Mouse (Mus musculus): ENCODE measurements around the gene Fah. TPM values are rescaled to one million over a fixed set of nuclear protein-coding genes. Genes with fewer than 3 reads are reported as not detected.

Gene Fah
- total and polyA plus RNA-seq, 3 experiments, result 1.4 to 7.3 (median 2.4) TPM

GRCm38 (mm10) chr7:84643270-84643998, 36.9 kb upstream of the Fah start:
- Histone ChIP-seq H3K36me3 (replicated peaks) (peaks cover 9% of the 10 kb centered on the region), H3K4me3 (ENCODE audit: low read depth, low read length) (no peak overlapping the region), H3K27me3 (ENCODE audit: insufficient read depth, low read length) (no peaks in the 10 kb centered on the region), H3K4me1 (ENCODE audit: insufficient read depth, low read depth, low read length) (peaks cover 5% of the 10 kb centered on the region), H3K9me3 (replicated peaks) (no peaks in the 10 kb centered on the region)
- ATAC-seq (ENCODE audit: extremely low read depth, insufficient number of reproducible peaks, low FRiP score, poor library complexity, severe bottlenecking) (no peak), DNase-seq (ENCODE audit: low spot score) (no peak)
- TF ChIP-seq CTCF (IDR thresholded peaks at IDR 0.05; ENCODE audit: low read depth, low read length) (no peak), TAL1 (conservative IDR thresholded peaks at IDR 0.05; ENCODE audit: low read depth, low read length) (no peak), GATA1 (IDR thresholded peaks at IDR 0.05; ENCODE audit: borderline replicate concordance, low read length) (no peak), POLR2AphosphoS5 (IDR thresholded peaks at IDR 0.05; ENCODE audit: insufficient replicate concordance, low read depth, low read length) (no peak), GATA2 (IDR thresholded peaks at IDR 0.05; ENCODE audit: borderline replicate concordance, low read depth, low read length) (no peak)

DNA sequence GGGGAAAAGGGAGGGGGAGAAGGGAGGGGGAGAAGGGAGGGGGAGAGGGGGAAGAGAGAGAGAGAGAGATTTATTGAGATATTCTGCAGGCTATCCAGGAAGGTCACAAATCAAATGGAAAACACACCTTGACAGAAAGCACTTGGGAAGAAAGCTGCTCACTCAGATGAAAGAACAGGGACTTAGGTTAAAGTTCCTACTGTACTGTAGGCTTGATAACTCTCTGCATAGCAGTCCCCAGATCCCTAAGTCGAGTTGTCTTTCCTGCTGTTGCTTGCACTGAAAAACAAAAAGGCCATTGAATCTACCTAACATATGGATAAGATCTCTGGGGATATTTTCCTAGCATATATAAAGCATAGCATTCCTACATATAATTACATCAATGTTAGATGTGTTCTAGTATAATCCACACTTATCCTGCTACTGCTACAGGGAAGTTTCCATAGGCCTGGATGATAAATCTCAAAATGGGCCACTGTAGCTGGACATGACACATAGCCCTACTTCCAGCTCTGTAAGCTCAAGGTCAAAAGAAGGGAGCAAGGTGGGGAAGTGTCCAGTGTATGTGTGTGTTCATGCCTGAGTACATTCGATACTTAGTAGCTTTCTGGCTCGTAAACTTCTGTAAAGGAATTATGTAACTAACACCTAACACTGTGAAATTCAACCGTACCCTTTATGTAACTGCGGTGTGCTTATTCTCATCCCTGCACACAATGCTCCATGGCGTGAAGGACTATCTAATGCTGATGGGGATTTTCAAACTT, 35.8 kb upstream of the Fah start:
- Histone ChIP-seq H3K4me1 (ENCODE audit: insufficient read depth, low read depth, low read length) (peaks cover 7% of the 10 kb centered on the region), H3K36me3 (replicated peaks) (peaks cover 6% of the 10 kb centered on the region), H3K27me3 (ENCODE audit: insufficient read depth, low read length) (no peaks in the 10 kb centered on the region), H3K4me3 (ENCODE audit: low read depth, low read length) (no peak overlapping the region), H3K9me3 (replicated peaks) (no peaks in the 10 kb centered on the region)
- ATAC-seq (ENCODE audit: extremely low read depth, insufficient number of reproducible peaks, low FRiP score, poor library complexity, severe bottlenecking) (no peak), DNase-seq (ENCODE audit: low spot score) (no peak)
- TF ChIP-seq POLR2AphosphoS5 (IDR thresholded peaks at IDR 0.05; ENCODE audit: insufficient replicate concordance, low read depth, low read length) (no peak), GATA1 (IDR thresholded peaks at IDR 0.05; ENCODE audit: borderline replicate concordance, low read length) (no peak), TAL1 (conservative IDR thresholded peaks at IDR 0.05; ENCODE audit: low read depth, low read length) (no peak)

GRCm38 (mm10) chr7:84636939-84637338, 30.4 kb upstream of the Fah start:
- Histone ChIP-seq H3K4me3 (ENCODE audit: low read depth, low read length) (no peak overlapping the region), H3K4me1 (ENCODE audit: insufficient read depth, low read depth, low read length) (peaks cover 2% of the 10 kb centered on the region; the same call in 1 of the 2 replicates), H3K27me3 (ENCODE audit: insufficient read depth, low read length) (no peaks in the 10 kb centered on the region), H3K36me3 (replicated peaks) (peaks cover 22% of the 10 kb centered on the region), H3K9me3 (replicated peaks) (no peaks in the 10 kb centered on the region)
- no peak for DNase-seq (ENCODE audit: low spot score)
- no peak for TF ChIP-seq TAL1 (conservative IDR thresholded peaks at IDR 0.05; ENCODE audit: low read depth, low read length)
- no peak for TF ChIP-seq CTCF (IDR thresholded peaks at IDR 0.05; ENCODE audit: low read depth, low read length)
- TF ChIP-seq GATA2 (IDR thresholded peaks at IDR 0.05; ENCODE audit: borderline replicate concordance, low read depth, low read length), result no peak
- TF ChIP-seq POLR2AphosphoS5 (IDR thresholded peaks at IDR 0.05; ENCODE audit: insufficient replicate concordance, low read depth, low read length), result no peak
- no peak for TF ChIP-seq GATA1 (IDR thresholded peaks at IDR 0.05; ENCODE audit: borderline replicate concordance, low read length)
- no peak for ATAC-seq (ENCODE audit: extremely low read depth, insufficient number of reproducible peaks, low FRiP score, poor library complexity, severe bottlenecking)

DNA sequence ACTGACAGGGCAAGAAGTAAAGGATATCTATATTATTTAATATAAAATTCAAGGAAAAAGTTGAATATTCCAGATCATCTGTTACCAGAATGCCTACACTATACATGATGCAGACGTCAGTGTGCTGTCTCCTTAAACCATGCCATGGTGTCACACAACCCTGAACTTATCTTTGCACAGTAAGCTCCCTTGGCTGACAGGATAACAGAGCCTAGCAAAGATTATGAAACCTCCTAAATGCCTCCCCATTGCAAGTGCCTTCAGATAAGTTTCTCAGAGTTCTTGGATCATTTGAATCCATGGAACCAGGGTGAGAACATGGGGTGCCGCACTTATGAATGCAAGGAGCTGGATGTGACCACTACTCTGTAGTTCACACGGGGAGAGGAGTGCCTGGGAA, 25.4 kb upstream of the Fah start:
- no peak overlapping the region for H3K4me3 ChIP-seq (ENCODE audit: low read depth, low read length)

DNA sequence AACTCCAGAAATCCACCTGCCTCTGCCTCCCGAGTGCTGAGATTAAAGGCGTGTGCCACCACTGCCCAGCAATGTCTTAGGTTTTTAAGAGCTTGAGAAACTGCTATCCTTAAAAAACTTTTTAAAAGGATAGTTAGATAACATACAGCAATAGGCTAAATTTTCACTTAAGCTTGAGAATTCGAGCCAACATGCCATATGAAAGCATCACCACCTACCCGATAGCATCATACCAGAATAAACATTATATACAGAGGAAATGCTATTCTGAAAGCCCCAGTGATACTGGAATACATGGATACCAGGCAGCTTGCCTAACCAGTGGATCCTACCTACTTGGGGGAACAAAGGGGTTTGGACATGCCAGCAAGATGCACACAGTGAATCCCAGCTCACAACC, 17.2 kb upstream of the Fah start:
- Histone ChIP-seq H3K27me3 (ENCODE audit: insufficient read depth, low read length) (no peaks in the 10 kb centered on the region), H3K36me3 (replicated peaks) (peaks cover 32% of the 10 kb centered on the region), H3K9me3 (replicated peaks) (peaks cover 3% of the 10 kb centered on the region; the same call in 1 of the 2 replicates), H3K4me3 (ENCODE audit: low read depth, low read length) (no peak overlapping the region), H3K4me1 (ENCODE audit: insufficient read depth, low read depth, low read length) (peaks cover 7% of the 10 kb centered on the region; the same call in 1 of the 2 replicates)
- ATAC-seq (ENCODE audit: extremely low read depth, insufficient number of reproducible peaks, low FRiP score, poor library complexity, severe bottlenecking) (no peak), DNase-seq (ENCODE audit: low spot score) (no peak)
- TF ChIP-seq GATA2 (IDR thresholded peaks at IDR 0.05; ENCODE audit: borderline replicate concordance, low read depth, low read length), result no peak
- TF ChIP-seq POLR2AphosphoS5 (IDR thresholded peaks at IDR 0.05; ENCODE audit: insufficient replicate concordance, low read depth, low read length), result no peak
- TF ChIP-seq CTCF (IDR thresholded peaks at IDR 0.05; ENCODE audit: low read depth, low read length), result no peak

More for the DNA sequence above, 25.4 kb upstream of the Fah start:
- TF ChIP-seq GATA2 (IDR thresholded peaks at IDR 0.05; ENCODE audit: borderline replicate concordance, low read depth, low read length) (no peak), POLR2AphosphoS5 (IDR thresholded peaks at IDR 0.05; ENCODE audit: insufficient replicate concordance, low read depth, low read length) (no peak), GATA1 (IDR thresholded peaks at IDR 0.05; ENCODE audit: borderline replicate concordance, low read length) (no peak)
- no peak for ATAC-seq (ENCODE audit: extremely low read depth, insufficient number of reproducible peaks, low FRiP score, poor library complexity, severe bottlenecking)
- Histone ChIP-seq H3K9me3 (replicated peaks) (no peaks in the 10 kb centered on the region), H3K4me1 (ENCODE audit: insufficient read depth, low read depth, low read length) (no peaks in the 10 kb centered on the region), H3K27me3 (ENCODE audit: insufficient read depth, low read length) (no peaks in the 10 kb centered on the region), H3K36me3 (replicated peaks) (peaks cover 25% of the 10 kb centered on the region)
- no peak for DNase-seq (ENCODE audit: low spot score)

- Histone ChIP-seq H3K36me3 (replicated peaks) (peaks cover 45% of the 10 kb centered on the region), H3K4me1 (ENCODE audit: insufficient read depth, low read depth, low read length) (peaks cover 7% of the 10 kb centered on the region; the same call in 1 of the 2 replicates), H3K9me3 (replicated peaks) (peaks cover 3% of the 10 kb centered on the region; the same call in 1 of the 2 replicates), H3K27me3 (ENCODE audit: insufficient read depth, low read length) (no peaks in the 10 kb centered on the region), H3K4me3 (ENCODE audit: low read depth, low read length) (no peak overlapping the region)
- no peak for DNase-seq (ENCODE audit: low spot score)
- ATAC-seq (ENCODE audit: extremely low read depth, insufficient number of reproducible peaks, low FRiP score, poor library complexity, severe bottlenecking), result no peak
- no peak for TF ChIP-seq POLR2AphosphoS5 (IDR thresholded peaks at IDR 0.05; ENCODE audit: insufficient replicate concordance, low read depth, low read length)
Measured at GRCm38 (mm10) chr7:84620956-84621355, 14.4 kb upstream of the Fah start.
